Mouse (Mus musculus) liver, embryonic 12.5 days (tissue): ENCODE results near the gene Cryba1. TPM values are rescaled to one million over a fixed set of nuclear protein-coding genes. Genes with fewer than 3 reads are reported as not detected.

Experiments used
- ATAC-seq: fragments of 200-750 bp; cut with Nextera tagmentation; 2 replicates; pipeline ENCODE4 v1.8.0; 2017; ENCODE audit warnings: moderate number of reproducible peaks, mild to moderate bottlenecking, moderate library complexity
- H3K27ac ChIP-seq: fragments of 300-500 bp; sonication (generic); 2 replicates; pipeline ENCODE4 v1.5.1; 2016; ENCODE audit warnings: mild to moderate bottlenecking
- H3K27me3 ChIP-seq: fragments of 300-500 bp; sonication (generic); replicated peaks from 2 replicates; pipeline ENCODE4 v1.6.1; 2016; ENCODE audit warnings: mild to moderate bottlenecking, moderate library complexity
- H3K36me3 ChIP-seq: fragments of 300-500 bp; sonication (generic); 2 replicates; pipeline ENCODE4 v1.6.1; 2016; ENCODE audit warnings: mild to moderate bottlenecking, moderate library complexity
- H3K4me1 ChIP-seq: fragments of 300-500 bp; sonication (generic); 2 replicates; pipeline ENCODE4 v1.6.1; 2016
- H3K4me2 ChIP-seq: fragments of 300-500 bp; sonication (generic); 2 replicates; pipeline ENCODE4 v1.6.1; 2016; ENCODE audit warnings: mild to moderate bottlenecking, moderate library complexity
- H3K4me3 ChIP-seq: fragments of 300-500 bp; sonication (generic); 2 replicates; pipeline ENCODE4 v1.5.1; 2016; ENCODE audit warnings: mild to moderate bottlenecking, moderate library complexity
- H3K9ac ChIP-seq: fragments of 300-500 bp; sonication (generic); 2 replicates; pipeline ENCODE4 v1.6.1; 2016; ENCODE audit warnings: mild to moderate bottlenecking, moderate library complexity
- H3K9me3 ChIP-seq: fragments of 300-500 bp; sonication (generic); replicated peaks from 2 replicates; pipeline ENCODE4 v1.6.1; 2016; ENCODE audit warnings: mild to moderate bottlenecking, moderate library complexity
- WGBS: fragments of 180-500 bp; shearing (Covaris S2); methylation state at CpG from one replicate; pipeline ENCODE4 v1.1.7; 2016; ENCODE audit not compliant: insufficient replicate concordance; 5-methylcytosine and 5-hydroxymethylcytosine counted together
- polyA plus RNA-seq: library from polyadenylated mRNA; unstranded; fragments of >200 nt; fragmentation: Nextera tagmentation; extraction: Ambion mirVana; gene quantifications from 2 replicates; pipeline ENCODE4 v1.2.1, GENCODE M21; 2016

Cryba1 gene
- not detected in 2 replicates for polyA plus RNA-seq

DNA sequence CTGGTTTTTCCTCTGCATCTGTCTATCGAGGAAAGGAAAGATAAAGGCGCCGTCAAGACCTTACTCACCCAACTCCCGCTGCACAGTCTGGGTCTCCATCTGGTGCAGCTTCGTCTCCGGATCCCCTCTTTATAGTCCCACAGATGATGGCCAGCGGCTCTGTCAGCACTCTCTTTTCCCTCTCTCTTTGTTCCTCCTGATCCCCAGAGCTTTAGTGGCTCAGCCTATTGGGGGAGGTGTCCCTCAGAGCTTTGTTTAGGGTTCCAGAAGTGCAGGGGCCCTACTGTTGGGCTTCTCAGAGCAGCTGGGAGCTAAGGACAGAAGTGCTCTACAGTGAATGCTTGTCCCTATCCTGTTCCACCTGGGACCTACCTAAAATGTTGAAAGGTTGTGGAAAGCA is at the start of gene Cryba1:
TSS of gene Cryba1 (minus strand) at position 101 of the 400 bp plus-strand sequence.
- Histone ChIP-seq H3K4me3 (no peak within 1 kb of the TSS), H3K9ac (no peak within 1 kb of the TSS), H3K36me3 (no peaks in the 10 kb centered on the region), H3K27ac (no peak within 1 kb of the TSS), H3K4me1 (no peaks in the 10 kb centered on the region), H3K9me3 (no peaks in the 10 kb centered on the region), H3K4me2 (no peak within 1 kb of the TSS), H3K27me3 (no peaks in the 10 kb centered on the region)
- no peak for ATAC-seq
- 60% methylated on average over 7 of the region's 7 CpGs for WGBS

DNA sequence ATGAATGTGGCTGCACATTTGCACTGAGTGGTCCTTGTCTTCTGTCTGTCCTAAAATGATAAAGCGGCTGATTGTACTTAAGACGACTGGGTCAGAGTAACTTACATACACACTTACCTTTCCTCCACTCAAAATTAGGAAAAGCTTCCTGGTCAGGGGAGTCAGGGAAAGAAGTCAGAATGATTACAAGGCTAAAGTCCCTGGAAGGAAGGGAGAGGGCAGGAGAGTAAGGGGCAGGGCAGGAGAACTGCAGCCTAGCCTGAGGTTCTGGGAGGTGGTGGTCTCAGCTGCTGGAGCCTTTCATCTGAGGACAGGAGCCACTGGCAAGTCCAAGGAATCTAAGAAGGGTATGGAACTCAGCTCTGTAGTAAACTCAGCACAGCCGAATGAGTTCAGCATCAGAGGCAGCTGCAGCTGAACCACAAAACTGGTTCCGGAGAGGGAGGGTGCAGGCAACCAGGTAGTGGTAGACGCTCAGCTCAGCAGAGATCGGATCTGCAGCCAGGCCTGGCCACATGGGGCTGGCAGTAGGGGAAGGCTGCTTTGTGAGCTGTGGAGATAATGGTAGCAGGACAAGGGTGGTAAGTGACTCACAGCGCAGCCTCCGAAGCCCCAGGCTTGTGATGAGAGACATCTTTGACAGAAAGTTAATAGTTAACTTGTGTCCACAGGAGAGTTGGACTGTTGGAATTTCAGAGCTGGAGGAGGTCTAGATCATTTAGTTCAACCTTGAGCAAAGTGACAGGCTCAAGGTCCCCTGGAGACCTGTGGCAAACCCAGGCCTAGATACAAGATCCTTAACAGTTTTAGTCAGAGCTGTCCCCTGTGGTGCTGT is 47.0 kb upstream of the Cryba1 start:
- Histone ChIP-seq H3K9ac (peak overlapping the region; percentile 47; the same call in 1 of the 2 replicates), H3K4me1 (peaks cover 83% of the 10 kb centered on the region), H3K4me3 (0 out of 2 replicates have a peak overlapping the region, but pooled peaks have one; percentile 6), H3K4me2 (peak overlapping the region; percentile 59), H3K27ac (peak overlapping the region; percentile 87), H3K36me3 (peaks cover 14% of the 10 kb centered on the region), H3K9me3 (no peaks in the 10 kb centered on the region), H3K27me3 (no peaks in the 10 kb centered on the region)
- 15% methylated on average over 8 of the region's 8 CpGs for WGBS
- peak; percentile 88 for ATAC-seq

DNA sequence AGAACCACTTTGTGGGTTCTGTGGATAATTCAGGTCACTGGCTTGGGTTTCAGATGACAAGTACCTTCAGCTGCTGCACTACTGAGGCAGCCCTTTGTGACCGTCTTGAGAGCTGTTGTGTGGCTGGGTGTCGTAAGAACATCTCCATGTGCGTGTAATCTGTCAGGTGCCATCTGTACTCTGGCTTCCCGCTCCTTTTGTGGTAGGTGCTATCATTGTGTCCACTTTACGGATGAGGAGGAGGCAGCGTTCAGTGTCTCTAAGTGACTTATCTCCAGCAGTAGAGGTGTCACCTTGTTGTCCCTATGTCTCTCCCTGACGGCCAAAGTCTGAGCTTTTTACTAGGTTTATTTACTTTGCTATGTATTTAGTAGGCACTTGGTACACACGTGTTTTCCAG is 45.3 kb upstream of the Cryba1 start:
- ATAC-seq: no peak
- Histone ChIP-seq H3K4me1 (peaks cover 91% of the 10 kb centered on the region), H3K9me3 (no peaks in the 10 kb centered on the region), H3K27ac (peak overlapping the region; percentile 74), H3K4me3 (no peak overlapping the region), H3K4me2 (peak overlapping the region; percentile 31), H3K36me3 (peaks cover 7% of the 10 kb centered on the region; the same call in 1 of the 2 replicates), H3K27me3 (no peaks in the 10 kb centered on the region), H3K9ac (peak overlapping the region; percentile 25; the same call in 1 of the 2 replicates)
- 15% methylated on average over 8 of the region's 8 CpGs for WGBS

DNA sequence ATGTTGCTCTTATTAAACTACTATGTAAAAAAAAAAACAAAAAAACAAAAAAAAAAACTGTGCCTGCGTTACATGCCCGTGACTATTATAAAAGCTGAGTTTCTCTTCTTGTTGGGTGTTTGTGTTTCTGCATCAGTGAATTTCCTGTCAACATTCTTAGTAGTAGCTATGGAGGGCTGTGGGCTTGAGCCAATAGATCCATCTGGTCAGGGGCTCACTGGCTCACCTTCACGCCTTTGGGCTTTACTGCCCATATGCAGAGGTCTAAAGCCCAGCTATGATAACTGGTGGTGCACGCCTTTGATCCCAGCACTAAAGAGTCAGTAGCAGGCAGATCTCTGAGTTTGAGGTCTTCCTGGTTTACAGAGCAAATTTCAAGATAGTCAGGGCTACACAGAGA is 44.4 kb upstream of the Cryba1 start:
- no peak overlapping the region for H3K9ac ChIP-seq
- H3K4me3 ChIP-seq: no peak overlapping the region
- no peak for ATAC-seq
- H3K4me1 ChIP-seq: peaks cover 96% of the 10 kb centered on the region
- 60% methylated on average over 4 of the region's 4 CpGs for WGBS
- H3K9me3 ChIP-seq: no peaks in the 10 kb centered on the region
- H3K4me2 ChIP-seq: no peak overlapping the region
- H3K36me3 ChIP-seq: peaks cover 7% of the 10 kb centered on the region; the same call in 1 of the 2 replicates
- no peaks in the 10 kb centered on the region for H3K27me3 ChIP-seq
- peak overlapping the region; percentile 74 for H3K27ac ChIP-seq

DNA sequence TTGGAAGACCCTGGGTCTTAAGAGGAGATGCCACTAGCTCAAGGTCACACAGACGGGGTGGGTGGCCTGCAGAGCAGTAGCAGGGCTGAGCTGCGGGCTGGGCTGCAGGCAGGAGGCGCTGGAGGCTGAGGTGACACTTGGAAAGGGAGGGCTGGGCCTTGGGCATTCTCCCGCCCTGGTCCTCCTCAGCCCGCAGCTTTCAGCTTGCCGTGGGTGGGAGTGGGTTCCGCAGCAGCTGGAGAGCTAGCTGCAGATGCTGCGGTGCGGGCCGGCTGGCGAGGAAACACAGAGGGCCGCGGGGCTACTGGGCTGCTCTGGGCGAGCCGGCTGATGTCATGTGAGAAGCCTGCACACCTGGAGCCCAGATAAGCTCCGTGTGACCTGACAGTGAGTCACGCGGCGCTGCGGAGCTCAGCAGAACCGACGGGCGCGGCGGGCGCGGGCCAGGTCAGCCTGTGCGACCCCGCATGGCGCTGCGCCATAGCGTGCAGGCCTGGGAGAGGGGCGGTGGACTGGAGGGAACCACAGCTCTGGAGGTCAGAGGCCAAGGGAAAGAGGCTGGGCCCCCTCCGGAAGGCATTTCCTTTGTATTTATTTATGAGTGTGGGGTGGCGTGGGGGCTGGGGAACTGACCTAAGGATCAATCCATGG is 41.4 kb upstream of the Cryba1 start:
- ATAC-seq: peak; percentile 64
- peak overlapping the region; percentile 92 for H3K4me2 ChIP-seq
- peaks cover 82% of the 10 kb centered on the region for H3K4me1 ChIP-seq
- peak overlapping the region; percentile 72 for H3K9ac ChIP-seq
- H3K4me3 ChIP-seq: peak overlapping the region; percentile 93
- H3K27me3 ChIP-seq: no peaks in the 10 kb centered on the region
- peak overlapping the region; percentile 89 for H3K27ac ChIP-seq
- no peaks in the 10 kb centered on the region for H3K36me3 ChIP-seq
- no peaks in the 10 kb centered on the region for H3K9me3 ChIP-seq
- WGBS: 2% methylated on average over 35 of the region's 35 CpGs

DNA sequence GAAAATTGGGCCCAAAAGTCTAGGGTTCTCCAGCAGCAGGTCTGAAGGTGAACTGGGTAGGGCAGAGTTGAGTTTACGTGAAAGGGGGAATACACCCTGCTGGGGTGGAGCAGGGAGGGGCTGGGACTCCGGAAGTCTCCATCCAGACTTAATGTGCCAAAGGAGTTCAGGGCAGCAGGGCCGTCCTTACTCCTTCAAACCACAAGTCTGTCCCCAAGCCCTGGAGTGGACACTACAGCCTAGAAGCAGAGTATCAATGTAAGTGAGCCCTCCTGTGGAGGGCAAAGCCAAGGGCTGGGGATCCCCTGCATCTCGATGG is 40.3 kb upstream of the Cryba1 start:
- peak overlapping the region; percentile 72 for H3K9ac ChIP-seq
- no peaks in the 10 kb centered on the region for H3K9me3 ChIP-seq
- peak overlapping the region; percentile 92 for H3K4me2 ChIP-seq
- H3K27me3 ChIP-seq: 0 out of 2 replicates have a peak, but pooled peaks cover 3% of the 10 kb centered on the region
- H3K36me3 ChIP-seq: no peaks in the 10 kb centered on the region
- peaks cover 71% of the 10 kb centered on the region for H3K4me1 ChIP-seq
- H3K4me3 ChIP-seq: peak overlapping the region; percentile 93
- WGBS: 25% methylated on average over 4 of the region's 4 CpGs
- ATAC-seq: no peak
- H3K27ac ChIP-seq: peak overlapping the region; percentile 89

DNA sequence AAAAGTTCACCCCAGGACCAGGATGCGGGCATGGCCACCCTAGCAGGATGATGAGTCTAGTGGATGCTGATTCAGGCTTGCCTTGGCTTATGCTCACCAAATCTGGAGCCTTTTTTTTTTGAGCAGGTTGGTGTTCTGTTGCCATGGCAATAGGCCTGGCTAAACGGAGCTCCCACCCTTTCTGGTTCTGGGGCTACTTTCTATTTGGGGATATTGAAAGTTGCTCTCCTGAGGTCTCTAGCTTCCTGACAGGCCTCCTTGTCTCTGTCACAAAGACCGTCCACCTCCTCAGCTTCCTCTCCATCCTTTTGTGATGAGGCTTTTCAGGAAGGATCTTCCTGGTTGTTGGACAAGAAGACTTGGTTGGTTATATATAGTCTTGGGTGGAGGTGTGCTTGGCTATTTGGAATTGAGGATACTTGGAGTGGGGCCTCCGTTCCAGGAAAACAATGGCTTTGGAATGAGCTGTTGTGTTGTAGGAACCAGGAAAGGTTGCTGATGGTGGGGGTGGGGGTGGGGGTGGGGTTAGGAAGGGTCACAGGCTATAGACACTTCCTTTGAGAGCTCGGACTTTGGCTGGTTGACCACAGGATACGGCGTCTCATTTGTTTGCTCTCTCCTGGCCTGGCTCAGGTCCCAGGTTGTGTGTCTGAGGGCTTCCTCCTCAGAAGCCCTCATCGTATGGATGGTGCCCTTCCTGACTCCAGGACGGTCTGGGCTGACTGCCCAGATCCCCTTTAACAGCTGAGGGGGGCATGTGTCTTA is 39.8 kb upstream of the Cryba1 start:
- peak overlapping the region; percentile 93 for H3K4me3 ChIP-seq
- no peaks in the 10 kb centered on the region for H3K9me3 ChIP-seq
- ATAC-seq: 0 out of 2 replicates have a peak, but pooled peaks have one; percentile 23
- H3K4me2 ChIP-seq: peak overlapping the region; percentile 92
- H3K9ac ChIP-seq: peak overlapping the region; percentile 96
- peak overlapping the region; percentile 89 for H3K27ac ChIP-seq
- WGBS: 34% methylated on average over 9 of the region's 9 CpGs
- H3K36me3 ChIP-seq: no peaks in the 10 kb centered on the region
- H3K27me3 ChIP-seq: 0 out of 2 replicates have a peak, but pooled peaks cover 3% of the 10 kb centered on the region
- peaks cover 66% of the 10 kb centered on the region for H3K4me1 ChIP-seq

DNA sequence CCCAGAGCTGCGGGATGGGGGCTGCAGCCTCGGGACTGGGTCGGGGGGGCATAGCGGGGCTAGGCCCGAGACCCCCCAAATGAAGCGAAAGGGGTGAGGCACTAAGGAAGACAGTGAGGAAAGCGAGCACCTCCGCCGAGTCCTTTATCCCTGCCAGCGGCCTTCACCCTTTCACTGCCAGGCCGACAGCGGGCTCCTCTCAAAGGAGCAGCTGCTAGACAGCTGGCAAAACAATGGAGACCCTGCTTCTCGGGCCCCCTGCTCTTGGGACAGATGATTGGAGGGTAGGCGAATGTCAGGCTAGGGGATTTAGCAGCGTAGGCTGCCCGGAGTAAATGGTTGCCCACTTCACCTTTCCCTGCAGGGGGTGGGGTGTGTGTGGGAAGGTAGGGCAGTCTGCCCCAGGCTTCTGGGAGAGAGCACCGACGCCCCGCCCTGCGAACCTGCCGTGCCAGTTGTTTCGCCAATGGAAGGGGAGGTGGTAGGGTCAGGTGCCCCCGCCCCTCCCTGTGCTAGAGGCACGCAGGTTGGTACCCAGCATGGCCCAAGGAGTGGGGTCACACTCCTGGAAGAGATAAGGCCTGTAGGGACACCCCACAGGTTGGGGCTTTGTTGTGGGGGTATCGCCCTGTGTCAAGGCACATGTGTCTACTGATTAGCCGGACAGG is 38.7 kb upstream of the Cryba1 start:
- no peaks in the 10 kb centered on the region for H3K9me3 ChIP-seq
- peaks cover 56% of the 10 kb centered on the region for H3K4me1 ChIP-seq
- H3K9ac ChIP-seq: peak overlapping the region; percentile 96
- H3K27ac ChIP-seq: peak overlapping the region; percentile 89
- peak overlapping the region; percentile 92 for H3K4me2 ChIP-seq
- WGBS: 3% methylated on average over 26 of the region's 26 CpGs
- peak overlapping the region; percentile 93 for H3K4me3 ChIP-seq
- ATAC-seq: peak; percentile 62
- H3K27me3 ChIP-seq: 0 out of 2 replicates have a peak, but pooled peaks cover 3% of the 10 kb centered on the region
- H3K36me3 ChIP-seq: no peaks in the 10 kb centered on the region

DNA sequence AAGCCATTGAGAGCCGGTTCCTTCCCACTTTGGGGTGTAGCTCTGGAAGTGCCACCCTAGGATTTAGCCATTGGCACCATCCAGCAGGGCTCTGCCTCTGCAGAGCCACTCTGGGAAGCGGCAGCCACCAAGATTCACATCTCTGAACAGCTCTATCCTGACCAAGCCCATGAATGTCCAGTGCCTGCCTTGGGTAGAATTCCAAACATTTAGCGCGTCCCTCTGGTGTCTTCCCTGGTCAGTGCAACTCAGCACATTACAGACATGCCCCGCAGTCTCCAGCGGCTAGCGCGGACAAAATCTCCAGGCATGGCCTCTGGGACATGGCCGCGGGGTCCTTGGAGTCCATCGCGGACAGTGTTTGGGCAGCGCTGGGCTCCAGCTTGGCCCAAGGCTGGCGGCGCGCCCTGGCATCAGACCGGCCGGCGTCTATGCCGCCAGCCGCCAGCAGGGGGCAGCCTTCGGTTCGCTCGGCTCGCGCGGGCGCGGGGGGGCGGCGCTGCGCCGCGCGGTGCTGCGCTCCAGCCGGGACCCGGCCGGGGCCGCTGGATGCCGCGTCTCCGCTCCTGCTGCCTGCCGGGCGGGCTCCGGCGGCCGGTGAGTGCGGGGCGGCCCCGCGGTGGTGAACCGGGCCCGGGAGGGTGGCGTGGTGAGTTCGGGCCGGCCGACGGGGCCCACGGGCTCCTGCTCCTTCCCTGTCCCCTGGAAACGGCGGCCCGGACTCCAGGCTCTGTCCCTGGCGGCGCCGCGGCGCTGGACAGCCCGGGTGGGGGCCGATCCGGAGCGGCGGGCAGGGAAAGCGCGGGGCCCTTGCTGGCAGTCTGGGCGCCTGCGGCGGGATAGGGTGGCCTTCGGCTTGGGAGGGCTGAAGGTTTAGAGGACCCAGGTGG is 37.9 kb upstream of the Cryba1 start, which contains the start of gene Myo18a:
TSS of gene Myo18a (plus strand) at position 464 of the 890 bp plus-strand sequence.
- 0 out of 2 replicates have a peak, but pooled peaks cover 3% of the 10 kb centered on the region for H3K27me3 ChIP-seq
- H3K9ac ChIP-seq: peak within 1 kb of the TSS; percentile 96
- ATAC-seq: peak; percentile 72
- H3K4me3 ChIP-seq: peak within 1 kb of the TSS; percentile 93
- H3K9me3 ChIP-seq: no peaks in the 10 kb centered on the region
- 4% methylated on average over 70 of the region's 79 CpGs for WGBS
- H3K4me1 ChIP-seq: peaks cover 48% of the 10 kb centered on the region
- H3K27ac ChIP-seq: peak within 1 kb of the TSS; percentile 89
- peak within 1 kb of the TSS; percentile 92 for H3K4me2 ChIP-seq
- H3K36me3 ChIP-seq: no peaks in the 10 kb centered on the region

DNA sequence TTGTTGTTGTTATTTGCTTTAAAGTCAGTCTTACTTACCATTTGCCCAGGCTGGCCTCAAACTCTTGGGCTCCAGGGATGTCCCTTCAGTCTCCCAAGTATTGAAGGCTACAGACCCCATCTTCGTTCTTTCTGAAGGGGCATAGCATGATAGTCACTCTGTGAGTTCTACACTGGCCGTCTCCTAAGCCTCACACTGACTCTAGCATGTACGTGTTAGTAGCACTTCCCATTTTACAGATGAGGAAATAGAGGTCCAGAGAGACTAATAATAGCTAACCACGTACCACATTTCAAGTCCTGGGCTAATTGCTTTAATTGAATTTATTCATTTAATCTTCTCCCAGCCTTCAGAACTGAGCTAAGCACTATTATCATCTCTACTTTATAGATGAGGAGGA is 34.9 kb upstream of the Cryba1 start:
- Histone ChIP-seq H3K4me1 (peaks cover 20% of the 10 kb centered on the region), H3K27me3 (0 out of 2 replicates have a peak, but pooled peaks cover 3% of the 10 kb centered on the region), H3K27ac (no peak overlapping the region), H3K9me3 (no peaks in the 10 kb centered on the region), H3K4me3 (no peak overlapping the region), H3K4me2 (no peak overlapping the region), H3K36me3 (no peaks in the 10 kb centered on the region), H3K9ac (no peak overlapping the region)
- whole genome bisulfite sequencing: 41% methylated on average over 4 of the region's 4 CpGs
- no peak for ATAC-seq
